Mouse (Mus musculus) ES-Bruce4 (cell line): ENCODE results near the gene Ankrd16.

Source experiments
- EP300 ChIP-seq: IDR thresholded peaks from 2 replicates; pipeline ENCODE4 v1.6.1; 2011; ENCODE audit warnings: low read depth, low read length; ENCODE audit not compliant: insufficient read depth
- POLR2A ChIP-seq: IDR thresholded peaks from one replicate; pipeline ENCODE4 v1.8.1; 2011; ENCODE audit warnings: low read length; ENCODE audit not compliant: insufficient read depth

- TF ChIP-seq POLR2A (no peak), EP300 (no peak)
Measured at GRCm38 (mm10) chr2:11801299-11801930, 23.7 kb downstream of the Ankrd16 start.
